Mouse (Mus musculus) heart, embryonic 16.5 days (tissue): ENCODE measurements around the gene Mmp14. TPM values are rescaled to one million over a fixed set of nuclear protein-coding genes. Genes with fewer than 3 reads are reported as not detected.

Source experiments
- ATAC-seq: fragments of 200-750 bp; cut with Nextera tagmentation; replicated peaks from 2 replicates; pipeline ENCODE4 v1.8.0; 2017; ENCODE audit warnings: moderate number of reproducible peaks; ENCODE audit not compliant: insufficient read depth, low FRiP score; ENCODE audit errors: extremely low read depth
- H3K27ac ChIP-seq: fragments of 300-500 bp; sonication (generic); 2 replicates; pipeline ENCODE4 v1.5.1; 2014; ENCODE audit warnings: mild to moderate bottlenecking, low read length, control low read depth, moderate library complexity
- H3K27me3 ChIP-seq: fragments of 300-500 bp; sonication (generic); 2 replicates; pipeline ENCODE4 v1.6.1; 2014; ENCODE audit warnings: low read length, mixed read lengths; ENCODE audit not compliant: control insufficient read depth, insufficient read depth
- H3K36me3 ChIP-seq: fragments of 300-500 bp; sonication (generic); 2 replicates; pipeline ENCODE4 v1.6.1; 2014; ENCODE audit not compliant: control insufficient read depth, insufficient read depth
- H3K4me1 ChIP-seq: fragments of 300-500 bp; sonication (generic); 2 replicates; pipeline ENCODE4 v1.6.1; 2014; ENCODE audit warnings: low read length, mixed read lengths; ENCODE audit not compliant: control insufficient read depth, insufficient read depth
- H3K4me2 ChIP-seq: fragments of 300-500 bp; sonication (generic); 2 replicates; pipeline ENCODE4 v1.6.1; 2014; ENCODE audit warnings: low read depth, mild to moderate bottlenecking, control low read depth, low read length
- H3K4me3 ChIP-seq: fragments of 300-500 bp; sonication (generic); 2 replicates; pipeline ENCODE4 v1.5.1; 2014; ENCODE audit warnings: mild to moderate bottlenecking, control low read depth, low read length
- H3K9ac ChIP-seq: fragments of 300-500 bp; sonication (generic); 2 replicates; pipeline ENCODE4 v1.6.1; 2014; ENCODE audit warnings: low read length, control low read depth
- H3K9me3 ChIP-seq: fragments of 300-500 bp; sonication (generic); replicated peaks from 2 replicates; pipeline ENCODE4 v1.6.1; 2016; ENCODE audit warnings: low read length; ENCODE audit not compliant: control insufficient read depth
- WGBS: fragments of 180-500 bp; shearing (Covaris S2); extraction: QIAGEN DNeasy Blood & Tissue Kit; methylation state at CpG from one replicate; pipeline ENCODE4 v1.1.7; 2014; 5-methylcytosine and 5-hydroxymethylcytosine counted together
- polyA plus RNA-seq: library from polyadenylated mRNA; unstranded; fragments of >200 nt; fragmentation: Nextera tagmentation; extraction: Ambion mirVana; gene quantifications from 2 replicates; pipeline ENCODE4 v1.2.1, GENCODE M21; 2015

Mmp14 gene
- polyA plus RNA-seq, 1 experiment from 2014 or later: 89.5 TPM

DNA sequence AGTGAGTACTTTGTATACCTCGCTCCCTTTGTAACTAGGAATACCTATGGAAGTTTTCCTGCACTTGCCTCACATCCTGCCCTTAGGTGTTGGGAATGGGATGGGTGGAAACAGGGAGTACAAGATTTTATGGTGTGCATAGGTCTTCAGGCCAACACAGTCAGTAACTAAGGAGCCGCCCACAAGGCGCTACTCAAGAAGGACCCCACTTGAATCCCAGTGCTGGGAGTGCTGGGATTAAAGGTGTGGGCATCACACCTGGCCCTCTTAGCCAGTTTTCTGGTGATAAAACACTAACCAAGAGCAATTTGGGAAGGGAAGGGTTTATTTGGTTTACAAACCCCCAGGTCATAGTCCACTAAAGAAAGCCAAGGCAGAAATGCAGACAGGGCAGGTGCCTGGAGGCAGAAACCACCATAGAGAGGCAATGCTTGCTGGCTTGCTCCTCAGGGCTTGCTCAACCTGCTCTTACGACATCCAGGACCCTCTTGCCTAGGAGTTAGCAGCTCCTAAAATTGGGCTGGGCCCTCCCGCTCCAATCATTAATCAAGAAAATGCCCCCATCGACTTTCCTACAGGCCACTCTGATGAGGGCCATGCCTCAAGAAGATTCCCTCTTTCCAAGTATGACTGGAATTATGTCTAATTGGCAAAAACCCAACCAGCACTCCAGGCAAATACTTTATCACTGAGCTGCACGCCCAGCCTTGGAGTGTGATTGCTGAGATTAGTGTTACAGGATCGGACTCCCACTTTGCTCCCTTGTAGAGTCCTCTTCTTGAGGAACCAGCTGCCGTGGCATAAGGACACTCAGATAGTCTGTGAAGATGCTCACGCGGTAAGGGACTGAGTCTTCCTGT, 23.5 kb downstream of the Mmp14 start:
- Histone ChIP-seq H3K9me3 (no peaks in the 10 kb centered on the region), H3K4me3 (no peak overlapping the region), H3K27me3 (no peaks in the 10 kb centered on the region), H3K36me3 (no peaks in the 10 kb centered on the region), H3K9ac (no peak overlapping the region), H3K4me2 (no peak overlapping the region), H3K27ac (no peak overlapping the region), H3K4me1 (no peaks in the 10 kb centered on the region)
- 57% methylated on average over 11 of the region's 11 CpGs for WGBS
- ATAC-seq: no peak

DNA sequence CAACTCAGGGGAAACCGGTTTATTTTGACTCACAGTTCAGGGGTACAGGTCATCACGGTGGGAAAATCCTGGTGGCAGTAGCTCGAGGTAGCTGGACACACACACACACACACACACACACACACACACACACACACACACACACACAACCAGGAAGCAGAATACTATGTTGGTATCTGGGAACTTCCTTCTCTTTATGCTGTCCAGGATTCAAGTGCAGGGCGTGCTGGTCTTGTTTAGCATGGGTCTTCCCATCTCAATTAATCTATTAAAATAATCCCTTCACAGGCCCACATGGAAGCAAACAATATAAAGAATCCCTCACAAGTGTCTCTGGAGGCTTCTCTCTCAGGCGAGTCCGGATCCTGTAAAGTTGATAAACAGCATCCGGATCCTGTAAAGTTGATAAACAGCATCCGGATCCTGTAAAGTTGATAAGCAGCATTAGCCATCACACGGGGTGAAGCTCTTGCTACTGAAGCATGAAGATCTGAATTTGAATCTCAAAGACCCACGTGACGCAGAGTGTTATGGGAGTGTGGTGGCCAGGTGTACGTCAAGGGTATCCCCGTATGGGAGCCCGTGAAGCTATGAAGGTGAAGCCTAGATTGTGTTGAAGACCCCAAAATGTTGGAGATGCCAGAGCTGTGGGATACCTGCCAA, 26.6 kb downstream of the Mmp14 start:
- Histone ChIP-seq H3K4me1 (no peaks in the 10 kb centered on the region), H3K9ac (no peak overlapping the region), H3K27ac (no peak overlapping the region), H3K36me3 (no peaks in the 10 kb centered on the region), H3K4me3 (no peak overlapping the region), H3K4me2 (no peak overlapping the region), H3K27me3 (no peaks in the 10 kb centered on the region), H3K9me3 (no peaks in the 10 kb centered on the region)
- whole genome bisulfite sequencing: 74% methylated on average over 14 of the region's 14 CpGs
- no peak for ATAC-seq

DNA sequence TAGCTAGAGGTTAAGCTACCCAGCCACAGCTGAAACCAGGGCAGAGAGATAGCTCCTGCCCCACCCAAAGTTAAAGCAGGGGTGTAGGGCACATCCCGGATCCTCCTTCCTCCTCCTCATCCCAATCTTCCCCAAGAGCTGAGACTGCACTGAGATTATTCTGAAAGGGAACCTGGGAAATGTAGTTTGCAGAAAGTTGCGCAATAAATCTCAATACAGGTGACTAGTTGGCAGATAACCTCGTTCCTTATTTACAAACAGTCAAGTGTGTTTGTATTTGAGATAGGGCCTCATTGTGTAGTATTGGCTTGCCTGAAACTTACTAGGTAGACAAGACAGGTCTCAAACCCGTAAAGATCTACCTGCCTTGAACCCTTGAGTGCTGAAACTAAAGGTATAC, 30.7 kb downstream of the Mmp14 start:
- no peaks in the 10 kb centered on the region for H3K27me3 ChIP-seq
- H3K27ac ChIP-seq: no peak overlapping the region
- H3K36me3 ChIP-seq: peaks cover 10% of the 10 kb centered on the region
- no peak overlapping the region for H3K9ac ChIP-seq
- H3K4me2 ChIP-seq: no peak overlapping the region
- ATAC-seq: no peak
- no peaks in the 10 kb centered on the region for H3K9me3 ChIP-seq
- peaks cover 8% of the 10 kb centered on the region for H3K4me1 ChIP-seq
- 74% methylated on average over 4 of the region's 4 CpGs for WGBS
- no peak overlapping the region for H3K4me3 ChIP-seq

DNA sequence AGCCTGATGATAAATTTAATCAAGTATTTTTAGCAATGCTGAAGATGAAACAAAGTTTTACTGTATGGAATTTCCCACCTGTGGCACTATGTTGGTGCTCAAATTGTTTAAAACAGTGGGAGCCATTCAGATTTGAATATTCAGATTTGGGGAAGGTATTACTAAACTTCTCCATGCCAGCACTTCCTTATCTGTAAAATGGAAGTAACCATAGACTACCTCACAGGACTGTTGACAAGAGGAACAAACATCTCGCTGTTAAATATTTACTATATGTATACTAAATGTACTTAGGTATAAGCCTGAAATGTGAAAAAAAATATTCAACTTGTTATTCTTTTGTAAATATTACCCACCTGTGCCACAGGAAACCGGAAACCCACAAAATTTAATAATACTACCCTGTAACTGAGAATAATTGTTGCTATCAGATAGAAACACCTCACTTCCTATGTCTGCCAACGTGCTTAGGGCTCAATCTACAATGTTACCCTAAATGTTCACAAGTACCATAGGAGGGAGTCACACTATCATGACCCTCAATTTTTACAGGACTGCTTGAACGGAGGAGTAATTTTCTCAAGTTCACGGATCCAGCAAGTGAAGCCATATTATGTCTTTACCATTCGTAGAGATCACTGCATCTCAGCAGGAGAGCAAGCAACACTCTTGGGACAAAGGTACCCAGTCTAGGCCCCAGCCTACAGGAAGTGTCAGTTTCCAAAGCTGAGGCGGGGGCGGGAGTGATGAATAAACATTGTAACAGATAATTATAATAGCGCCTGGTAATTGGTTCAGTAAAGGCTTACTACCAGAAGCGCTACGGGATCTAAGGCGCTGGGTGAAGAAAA, 31.9 kb downstream of the Mmp14 start:
- peaks cover 8% of the 10 kb centered on the region for H3K4me1 ChIP-seq
- peak overlapping the region; percentile 87 for H3K9ac ChIP-seq
- peaks cover 14% of the 10 kb centered on the region for H3K36me3 ChIP-seq
- H3K4me3 ChIP-seq: peak overlapping the region; percentile 92
- ATAC-seq: no peak
- H3K27me3 ChIP-seq: no peaks in the 10 kb centered on the region
- H3K4me2 ChIP-seq: peak overlapping the region; percentile 88
- peak overlapping the region; percentile 90 for H3K27ac ChIP-seq
- WGBS: 10% methylated on average over 12 of the region's 12 CpGs
- H3K9me3 ChIP-seq: no peaks in the 10 kb centered on the region

DNA sequence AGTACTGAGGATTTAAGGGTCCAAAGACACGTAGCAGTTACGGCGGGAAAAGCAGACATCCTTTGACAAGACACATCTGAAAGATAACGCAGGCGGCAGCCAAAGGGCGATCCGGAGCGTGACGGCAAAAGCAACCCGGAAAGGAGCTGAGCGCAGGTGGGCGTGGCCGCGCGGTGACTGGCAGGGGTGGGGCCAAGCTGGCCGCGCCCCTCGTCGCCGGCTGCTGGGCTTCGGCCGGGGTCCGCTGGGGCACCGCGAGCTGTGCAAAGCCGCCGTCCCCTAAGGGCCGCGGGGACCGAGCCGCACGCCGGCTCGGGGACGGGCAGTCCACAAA, 32.5 kb downstream of the Mmp14 start, which contains the start of gene Lrp10:
TSS of gene Lrp10 (plus strand) at position 179 of the 334 bp plus-strand sequence.
- Histone ChIP-seq H3K9me3 (no peaks in the 10 kb centered on the region), H3K27ac (peak within 1 kb of the TSS; percentile 90), H3K27me3 (no peaks in the 10 kb centered on the region), H3K4me3 (peak within 1 kb of the TSS; percentile 92), H3K36me3 (peaks cover 20% of the 10 kb centered on the region), H3K4me1 (peaks cover 8% of the 10 kb centered on the region), H3K4me2 (peak within 1 kb of the TSS; percentile 88), H3K9ac (peak within 1 kb of the TSS; percentile 87)
- under 1% methylated on average over 35 of the region's 35 CpGs for WGBS
- ATAC-seq: peak; percentile 89

DNA sequence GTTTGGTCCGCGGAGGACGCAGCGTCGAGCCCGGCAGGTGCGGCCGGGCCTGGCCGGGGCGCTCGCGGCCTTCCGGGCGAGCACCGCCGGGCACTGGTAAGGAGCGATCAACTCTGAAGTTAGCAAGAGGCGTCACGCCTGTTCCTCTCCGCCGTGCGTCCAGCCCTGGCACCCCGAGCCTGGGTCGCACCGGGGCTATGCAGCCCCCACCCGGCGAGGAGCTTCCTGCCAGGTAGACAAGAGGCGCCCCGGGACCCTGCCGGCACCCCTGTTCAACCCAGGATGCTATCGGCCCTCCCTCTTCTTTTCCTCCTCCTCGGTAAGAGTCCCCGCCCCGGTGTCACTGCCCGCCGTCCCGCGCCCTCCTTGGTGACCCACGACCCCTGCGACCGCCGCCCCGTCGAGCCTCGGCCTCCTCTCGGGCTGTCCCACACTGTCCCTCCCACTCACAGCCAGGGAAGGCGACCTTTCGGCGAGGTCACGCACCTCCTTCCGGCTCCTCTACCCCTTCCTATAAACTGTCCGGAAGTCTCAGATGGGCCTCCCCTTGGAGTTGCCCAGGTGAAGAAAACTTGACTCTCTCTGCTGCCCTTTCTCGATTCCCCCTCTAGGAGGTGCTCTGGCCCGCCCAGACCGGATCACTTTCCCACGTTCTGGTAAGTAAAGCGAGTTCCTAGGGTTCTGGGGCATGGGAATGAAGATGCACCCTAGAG, 33.0 kb downstream of the Mmp14 start:
- Histone ChIP-seq H3K9ac (peak overlapping the region; percentile 87), H3K9me3 (no peaks in the 10 kb centered on the region), H3K4me1 (peaks cover 8% of the 10 kb centered on the region), H3K4me3 (peak overlapping the region; percentile 92), H3K27me3 (no peaks in the 10 kb centered on the region), H3K4me2 (peak overlapping the region; percentile 88), H3K36me3 (peaks cover 25% of the 10 kb centered on the region), H3K27ac (peak overlapping the region; percentile 90)
- under 1% methylated on average over 57 of the region's 57 CpGs for WGBS
- ATAC-seq: peak; percentile 59

DNA sequence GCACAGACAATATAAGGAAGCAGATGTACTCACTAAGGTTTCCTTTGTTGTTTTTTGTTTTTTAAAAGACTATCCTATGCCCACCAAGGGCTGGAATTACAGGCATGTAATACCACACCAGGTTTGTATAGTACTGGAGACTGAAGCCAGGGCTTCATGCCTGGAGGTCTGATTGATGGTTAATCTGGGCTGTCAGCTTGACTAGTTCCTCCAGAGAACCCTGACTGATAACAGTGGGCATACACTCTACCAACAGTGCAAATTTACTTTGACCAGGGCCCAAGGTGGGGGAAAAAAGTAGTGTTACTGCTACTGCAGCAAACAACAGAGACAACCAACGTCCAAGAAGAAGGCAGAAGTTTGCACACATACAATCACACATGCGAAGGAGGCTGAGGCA, 40.1 kb downstream of the Mmp14 start:
- 84% methylated on average over 2 of the region's 2 CpGs for WGBS
- Histone ChIP-seq H3K4me1 (peaks cover 1% of the 10 kb centered on the region; the same call in 1 of the 2 replicates), H3K4me3 (no peak overlapping the region), H3K9ac (no peak overlapping the region), H3K27me3 (no peaks in the 10 kb centered on the region), H3K36me3 (peaks cover 31% of the 10 kb centered on the region), H3K4me2 (no peak overlapping the region), H3K9me3 (no peaks in the 10 kb centered on the region), H3K27ac (no peak overlapping the region)
- no peak for ATAC-seq

DNA sequence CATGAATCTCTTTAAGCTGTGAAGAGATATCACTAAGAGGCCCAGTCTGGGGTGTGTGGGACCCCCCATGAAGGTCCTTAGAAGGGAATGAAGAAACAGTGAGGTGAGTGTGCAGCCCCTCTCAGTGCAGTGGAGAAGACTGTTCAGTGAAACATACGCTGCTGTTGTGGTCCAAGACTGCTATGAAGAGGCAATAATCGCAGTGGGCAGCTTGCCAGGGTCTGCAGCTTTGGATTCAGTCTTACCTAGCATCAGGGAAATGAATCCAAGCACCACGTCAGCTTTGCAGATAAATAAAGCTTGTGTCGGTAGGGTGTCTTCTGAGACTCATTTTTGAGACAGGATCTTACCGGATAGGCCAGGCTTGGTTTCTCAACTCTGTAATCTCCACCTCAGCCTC, 41.3 kb downstream of the Mmp14 start:
- WGBS: 47% methylated on average over 5 of the region's 5 CpGs
- H3K4me2 ChIP-seq: no peak overlapping the region
- H3K9me3 ChIP-seq: no peaks in the 10 kb centered on the region
- H3K9ac ChIP-seq: no peak overlapping the region
- ATAC-seq: no peak
- H3K4me3 ChIP-seq: no peak overlapping the region
- peaks cover 28% of the 10 kb centered on the region for H3K36me3 ChIP-seq
- H3K4me1 ChIP-seq: peaks cover 6% of the 10 kb centered on the region; the same call in 1 of the 2 replicates
- H3K27me3 ChIP-seq: 0 out of 2 replicates have a peak, but pooled peaks cover 4% of the 10 kb centered on the region
- no peak overlapping the region for H3K27ac ChIP-seq
